Mouse (Mus musculus) embryo, embryonic 11 days (tissue): Measurements from ENCODE around the gene Fam69a.
A peak's percentile ranks its signal among the peaks of the same experiment; 100 is the strongest.
"Not testable (repeated sequence)": the region's sequence is repeated elsewhere in the genome, so short reads cannot be mapped to it uniquely, and the experiment has no call there.

Experiments used
- DNase-seq: peaks from one replicate; pipeline ENCODE4 v3.0.0-alpha.2; 2015

Gene Fam69a

DNA sequence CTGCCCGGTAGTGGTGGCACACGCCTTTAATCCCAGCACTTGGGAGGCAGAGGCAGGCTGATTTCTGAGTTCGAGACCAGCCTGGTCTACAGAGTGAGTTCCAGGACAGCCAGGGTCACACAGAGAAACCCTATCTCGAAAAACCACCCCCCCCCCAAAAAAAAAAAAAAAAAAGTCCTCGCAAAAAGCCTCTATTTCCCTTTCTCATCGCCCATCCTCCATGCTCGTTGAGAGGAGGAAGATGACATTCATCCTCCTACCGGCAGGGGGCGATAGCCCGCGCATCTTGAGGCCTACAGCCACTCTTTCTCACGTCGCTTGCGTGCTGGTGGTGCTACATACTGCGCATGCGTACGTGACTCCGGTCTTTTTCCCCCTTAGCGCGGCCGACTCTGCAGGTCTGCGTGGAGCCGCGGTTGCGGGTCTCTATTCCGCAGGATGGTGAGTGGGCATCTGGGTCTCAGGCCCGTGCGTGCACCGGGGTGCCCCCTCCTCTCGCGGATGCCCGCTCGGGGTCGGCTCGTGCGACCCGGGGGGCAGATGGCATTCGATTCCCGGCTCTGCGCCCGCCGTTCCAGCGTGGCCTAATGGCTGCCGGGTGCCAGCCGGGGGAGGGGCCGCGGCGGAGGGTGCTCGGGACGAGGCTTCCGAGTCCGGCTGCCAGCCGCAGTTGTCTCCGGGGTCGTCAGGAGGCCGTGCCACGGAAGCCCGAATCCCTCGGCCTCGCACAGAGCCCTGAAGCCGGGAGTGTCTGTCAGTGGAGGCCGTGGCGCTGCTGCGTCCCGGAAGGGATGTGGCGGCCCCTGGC lies 86.5 kb downstream of the Fam69a start, which contains the start of gene Rpl5:
Gene Rpl5, plus strand, starts transcription at position 297 of the 808 bp plus-strand sequence.
- peak; percentile 95 for DNase-seq

DNA sequence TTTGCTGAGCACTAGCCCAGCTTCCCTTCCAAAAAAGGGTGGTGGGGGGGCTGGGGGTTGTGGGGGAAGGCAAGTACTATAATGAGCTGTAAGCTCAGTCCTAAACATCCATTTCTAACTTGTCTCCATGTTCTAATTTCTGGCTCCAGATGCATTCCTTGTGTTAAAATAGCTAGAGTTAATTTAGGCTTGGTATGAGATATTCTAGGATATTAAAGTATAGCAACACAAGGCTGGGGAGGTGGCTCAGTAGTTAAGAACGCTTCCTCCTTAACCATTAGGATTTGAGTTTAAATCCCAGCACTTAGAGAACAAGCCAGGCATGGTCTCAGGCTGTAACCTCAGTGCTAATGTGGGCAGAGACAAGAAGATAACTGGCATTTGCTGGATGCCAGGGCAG lies 90.6 kb downstream of the Fam69a start:
- DNase-seq = no peak

DNA sequence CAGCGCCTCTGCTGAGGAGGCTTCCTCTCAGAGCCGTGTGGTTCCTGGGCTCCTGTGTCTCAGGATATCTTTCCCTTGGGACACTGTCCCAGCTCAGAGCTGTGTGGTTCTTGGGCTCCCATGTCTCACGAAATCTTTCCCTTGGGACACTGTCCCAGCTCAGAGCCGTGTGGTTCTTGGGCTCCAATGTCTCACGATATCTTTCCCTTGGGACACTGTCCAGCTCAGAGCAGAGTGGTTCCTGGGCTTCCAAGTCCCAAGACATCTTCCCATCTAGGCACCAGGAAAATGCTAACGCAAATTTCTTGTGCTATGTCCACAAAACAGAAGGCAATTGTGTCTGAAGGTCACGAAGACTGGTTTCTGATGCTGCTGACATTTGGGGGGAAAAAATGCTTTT lies 92.2 kb downstream of the Fam69a start:
- DNase-seq = no peak

DNA sequence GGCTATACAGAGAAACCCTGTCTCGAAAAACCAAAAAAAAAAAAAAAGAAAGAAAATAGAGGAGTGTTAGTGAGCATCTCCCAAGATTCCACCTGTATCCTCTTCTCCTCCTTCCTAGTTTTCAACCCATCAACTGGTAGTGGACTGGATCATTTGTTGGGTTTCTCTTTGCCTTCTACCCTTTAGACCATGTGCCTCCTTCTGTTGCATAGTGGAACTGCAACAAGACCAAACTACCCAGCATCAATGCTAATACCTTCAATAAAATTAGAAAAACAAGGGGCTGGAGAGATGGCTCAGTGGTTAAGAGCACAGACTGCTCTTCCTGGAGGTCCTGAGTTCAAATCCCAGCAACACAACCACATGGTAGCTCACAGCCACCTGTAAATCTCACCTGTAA lies 95.4 kb downstream of the Fam69a start:
- DNase-seq = not testable (repeated sequence)

DNA sequence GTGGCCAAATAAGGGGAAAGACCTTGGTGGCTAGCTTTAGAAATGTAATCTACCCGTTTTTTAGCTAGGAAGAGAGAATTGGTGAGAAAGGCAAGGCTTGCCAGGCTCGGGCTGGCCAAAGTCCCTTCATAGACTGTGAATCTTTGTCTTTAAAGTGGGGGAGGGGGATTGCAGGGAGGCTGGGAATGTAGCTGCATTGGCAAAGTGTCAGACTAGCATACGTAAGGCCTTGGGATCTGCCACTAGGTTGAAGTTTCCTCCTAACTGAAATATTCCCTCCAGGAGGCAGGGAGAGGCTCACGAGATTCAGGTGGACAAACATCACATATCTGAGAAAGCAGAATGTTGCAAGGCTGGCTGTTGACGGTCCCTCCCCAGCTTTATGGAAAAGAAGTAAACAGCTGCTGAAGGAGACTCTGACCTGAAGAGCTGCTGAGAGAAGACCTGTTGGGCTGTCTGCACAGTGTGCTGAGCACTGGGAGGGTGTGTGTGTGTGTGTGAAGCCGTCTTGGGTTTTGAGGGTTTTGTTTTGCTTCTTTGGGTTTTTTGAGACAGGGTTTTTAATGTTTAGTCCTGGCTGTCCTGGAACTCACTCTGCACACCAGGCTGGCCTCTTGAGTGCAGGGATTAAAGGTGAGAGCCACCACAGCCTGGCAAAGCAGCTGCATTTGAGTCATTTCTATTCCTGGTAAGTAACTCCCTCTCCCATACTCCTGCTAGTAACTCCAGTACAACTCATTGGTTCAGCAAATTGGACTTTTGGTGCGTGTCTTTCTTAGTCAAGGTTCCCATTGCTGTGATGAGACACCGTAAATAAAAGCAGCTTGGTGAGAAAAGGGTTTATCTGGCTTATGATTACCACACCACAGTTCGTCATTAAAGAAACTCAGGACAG lies 96.6 kb downstream of the Fam69a start:
- DNase-seq = no peak

DNA sequence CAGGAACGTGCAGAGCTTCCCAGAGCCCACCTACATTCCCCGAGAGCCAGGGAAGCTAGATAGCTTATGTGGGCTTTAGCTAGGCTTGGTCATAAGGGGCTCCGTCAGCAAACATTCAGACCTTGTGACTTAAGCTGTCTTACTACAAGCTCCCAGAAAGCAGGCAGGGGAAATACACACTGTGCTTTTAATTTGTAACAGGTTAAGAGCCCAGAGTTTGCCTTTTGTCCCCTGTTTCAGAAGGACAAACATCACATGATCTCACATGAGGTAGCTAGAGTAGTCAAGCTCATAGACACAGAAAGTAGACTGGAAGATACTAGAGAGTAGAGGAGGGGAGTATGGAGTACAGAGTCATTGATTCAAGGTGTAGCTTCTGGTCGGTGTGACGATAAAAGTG lies 106.2 kb downstream of the Fam69a start:
- no peak for DNase-seq

DNA sequence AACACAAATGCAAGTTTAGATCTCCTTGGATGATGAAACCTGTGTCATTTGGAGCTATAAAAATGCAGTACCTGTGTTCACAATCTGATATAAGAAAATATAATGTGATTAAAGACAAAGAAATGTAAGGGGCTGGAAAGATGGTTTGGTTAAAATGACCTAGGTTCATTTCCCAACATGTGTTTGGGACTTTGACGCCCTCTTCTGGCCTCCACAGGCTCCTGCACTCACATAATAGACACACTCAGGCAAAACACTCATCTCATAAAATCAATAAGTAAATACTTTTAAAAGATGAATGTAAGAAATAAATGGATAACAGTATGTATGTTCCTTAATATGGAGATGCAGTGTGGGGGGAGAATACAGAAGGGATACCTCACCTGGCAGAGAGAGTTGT lies 109.8 kb downstream of the Fam69a start:
- DNase-seq = no peak

DNA sequence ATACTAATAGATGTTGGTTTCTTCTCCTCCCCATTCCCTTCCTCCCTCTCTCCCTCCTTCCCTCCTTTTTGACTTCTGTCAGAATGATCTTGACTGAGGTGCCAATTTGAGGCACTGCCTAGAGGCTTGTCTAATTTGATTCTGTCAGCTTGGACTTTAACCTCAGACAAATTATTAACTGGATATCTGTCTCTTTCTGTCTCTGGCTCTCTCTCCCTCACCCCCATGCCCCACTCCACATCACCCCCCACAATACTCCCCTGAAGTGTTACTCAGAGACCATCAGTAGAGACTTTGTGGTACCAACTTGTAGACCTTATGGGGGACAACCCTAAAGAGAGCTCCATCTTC lies 111.6 kb downstream of the Fam69a start:
- DNase-seq = no peak

DNA sequence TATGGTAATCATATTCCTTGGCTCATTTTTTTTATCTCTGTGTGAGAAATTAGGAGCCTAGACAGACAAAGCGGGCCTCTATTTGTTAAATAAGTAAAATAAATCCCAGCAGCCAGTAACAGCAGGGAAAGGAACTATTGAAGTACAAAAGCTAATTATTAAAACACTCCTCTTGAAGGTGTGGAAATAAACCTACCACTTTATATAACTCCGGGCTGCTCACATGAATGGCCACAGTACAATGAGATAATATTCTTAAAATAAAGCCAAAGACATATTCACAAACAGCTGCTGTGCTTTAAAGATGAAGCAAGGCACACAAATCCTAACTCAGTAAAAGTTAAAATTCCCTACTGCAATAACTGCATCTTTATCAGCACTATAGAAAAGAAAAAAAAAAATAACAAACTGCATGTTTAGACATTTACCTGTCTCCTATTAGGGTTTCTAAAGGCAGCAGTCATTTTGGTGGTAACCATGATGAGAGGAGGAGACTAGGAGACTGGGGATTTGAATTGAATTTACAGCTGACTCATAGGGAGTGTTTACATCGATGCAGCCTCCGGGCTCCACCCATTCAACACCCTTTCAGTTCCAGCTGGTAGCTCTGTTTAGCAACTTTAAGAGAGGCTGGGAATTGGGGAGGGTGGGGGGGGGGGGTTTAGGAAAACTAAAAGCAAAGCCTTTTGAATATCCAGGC lies 112.2 kb downstream of the Fam69a start, which contains the start of gene Evi5:
Gene Evi5, minus strand, starts transcription at position 547 of the 700 bp plus-strand sequence.
- no peak for DNase-seq

DNA sequence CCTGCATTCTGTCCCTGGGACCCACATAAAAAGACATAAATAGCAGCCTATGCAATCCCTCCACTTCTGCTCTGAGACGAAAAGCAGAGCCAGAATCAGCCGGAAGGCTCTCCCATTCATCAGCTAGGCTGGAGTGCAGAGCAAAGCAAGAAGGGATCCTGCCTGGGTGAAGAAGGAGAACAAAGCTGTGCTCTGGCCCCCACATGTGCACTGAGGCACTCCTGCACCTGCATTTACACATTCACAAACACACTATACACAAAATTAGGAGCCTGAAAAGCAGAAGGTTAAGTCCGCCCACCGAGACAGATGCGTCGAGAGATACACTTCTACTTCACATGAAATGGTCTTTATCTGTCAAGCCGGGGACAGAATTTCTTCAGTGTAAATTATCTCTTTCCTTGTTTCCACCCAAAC lies 113.0 kb downstream of the Fam69a start:
- DNase-seq = no peak

DNA sequence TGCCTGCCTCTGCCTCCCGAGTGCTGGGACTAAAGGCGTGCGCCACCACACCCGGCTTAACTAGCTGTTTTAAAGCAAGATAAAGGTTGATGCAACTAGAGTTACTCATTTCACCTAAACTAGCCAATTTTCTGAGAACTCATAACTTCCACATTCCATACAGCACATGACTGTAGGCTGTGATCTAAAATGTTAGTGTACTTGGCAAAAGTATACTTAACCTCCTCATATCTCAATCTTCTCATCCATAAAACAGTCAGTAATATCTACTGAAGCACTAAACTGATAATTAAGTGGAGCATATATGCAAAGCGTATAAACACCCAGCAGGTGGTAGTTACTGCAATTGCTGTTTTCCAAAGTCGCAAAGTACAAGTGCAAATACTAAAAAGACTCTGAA lies 113.6 kb downstream of the Fam69a start:
- DNase-seq = no peak

DNA sequence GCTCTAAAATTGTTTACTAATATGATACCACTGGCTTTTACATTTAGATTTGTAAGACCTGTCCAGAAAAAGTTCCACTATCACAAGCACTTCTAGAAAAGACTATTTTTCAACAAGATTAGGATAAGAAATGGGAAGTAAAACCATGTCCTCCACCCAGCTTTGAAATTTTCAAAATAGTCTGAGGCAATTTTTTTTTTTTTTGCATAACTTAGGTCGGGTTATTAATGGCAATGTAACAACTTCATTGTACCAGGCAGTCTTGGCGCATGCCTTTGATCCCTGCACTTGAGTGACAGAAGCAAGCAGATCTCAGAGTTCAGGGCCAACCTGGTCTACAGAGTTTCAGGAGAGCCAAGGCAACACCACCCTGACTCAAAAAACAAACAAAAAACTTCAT lies 117.2 kb downstream of the Fam69a start:
- DNase-seq = no peak

DNA sequence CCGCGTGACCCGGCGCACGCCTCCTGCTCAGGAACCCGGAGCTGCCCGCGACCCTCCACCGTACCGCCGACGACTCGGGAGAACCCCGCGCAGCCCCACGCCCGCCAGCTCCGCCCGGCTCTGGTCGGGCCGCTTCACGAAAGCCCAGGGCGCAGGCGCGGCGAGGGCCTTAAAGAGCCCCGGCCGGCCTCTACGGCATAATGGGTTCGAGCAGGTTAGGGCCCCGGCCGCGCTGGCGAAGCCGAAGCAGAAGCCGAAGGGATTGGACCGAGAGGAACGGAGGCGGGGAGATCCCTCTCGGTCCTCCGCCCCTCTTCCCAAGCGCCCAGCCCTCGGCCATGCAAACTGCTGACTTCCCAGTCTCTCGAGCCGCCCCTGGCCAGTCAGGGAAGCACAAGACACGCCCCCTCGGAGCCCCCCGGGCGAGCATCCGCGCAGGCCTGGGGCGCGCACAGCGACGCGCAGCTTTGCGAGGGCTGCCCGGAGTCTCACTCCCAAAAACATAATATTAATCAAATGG lies 117.9 kb downstream of the Fam69a start:
- peak; percentile 98 for DNase-seq

DNA sequence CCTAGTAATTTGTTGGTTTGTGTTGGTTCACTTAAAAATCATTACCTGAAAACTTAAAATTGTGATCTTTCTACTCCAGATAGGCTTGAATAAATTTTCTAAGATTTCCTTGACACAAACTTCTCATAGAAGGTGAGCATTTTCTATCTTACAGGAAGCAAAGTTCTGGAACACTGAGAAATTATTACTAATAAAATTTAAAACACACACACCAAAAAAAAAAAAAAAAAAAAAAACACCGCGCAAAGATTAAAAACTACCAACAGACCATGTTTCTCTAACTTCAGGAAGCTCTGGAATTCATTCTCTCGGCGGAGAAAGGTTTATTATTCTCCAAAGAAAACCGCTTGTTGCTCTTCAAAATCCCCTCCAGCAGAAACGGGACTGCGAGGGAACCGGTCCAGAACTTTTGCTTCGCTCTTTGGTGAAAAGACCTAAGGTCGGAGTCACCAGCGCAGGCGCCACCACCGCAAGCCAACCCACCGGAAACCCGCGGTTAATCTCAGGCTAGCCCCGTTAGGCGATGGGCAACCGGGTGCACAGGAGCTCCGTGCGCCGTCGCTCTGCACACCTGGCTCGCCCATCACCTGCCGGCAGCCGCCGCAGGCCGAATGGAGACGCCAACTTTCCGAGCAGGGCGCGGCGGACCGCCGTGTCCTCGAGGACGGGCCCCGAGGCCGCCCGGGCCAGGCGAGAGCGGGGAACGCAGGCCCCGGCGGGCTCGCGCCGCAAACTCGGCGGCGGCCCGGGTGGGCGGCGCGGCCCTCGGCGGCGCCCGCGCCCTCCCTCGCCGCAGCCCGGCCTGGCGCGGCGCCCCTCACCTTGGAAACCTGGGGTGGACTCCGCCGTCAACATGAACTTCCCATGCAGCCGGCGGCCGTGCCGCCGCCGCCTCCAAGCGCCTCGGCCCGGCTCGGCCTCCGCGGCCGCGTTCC lies 118.6 kb downstream of the Fam69a start:
- peak; percentile 78 for DNase-seq

DNA sequence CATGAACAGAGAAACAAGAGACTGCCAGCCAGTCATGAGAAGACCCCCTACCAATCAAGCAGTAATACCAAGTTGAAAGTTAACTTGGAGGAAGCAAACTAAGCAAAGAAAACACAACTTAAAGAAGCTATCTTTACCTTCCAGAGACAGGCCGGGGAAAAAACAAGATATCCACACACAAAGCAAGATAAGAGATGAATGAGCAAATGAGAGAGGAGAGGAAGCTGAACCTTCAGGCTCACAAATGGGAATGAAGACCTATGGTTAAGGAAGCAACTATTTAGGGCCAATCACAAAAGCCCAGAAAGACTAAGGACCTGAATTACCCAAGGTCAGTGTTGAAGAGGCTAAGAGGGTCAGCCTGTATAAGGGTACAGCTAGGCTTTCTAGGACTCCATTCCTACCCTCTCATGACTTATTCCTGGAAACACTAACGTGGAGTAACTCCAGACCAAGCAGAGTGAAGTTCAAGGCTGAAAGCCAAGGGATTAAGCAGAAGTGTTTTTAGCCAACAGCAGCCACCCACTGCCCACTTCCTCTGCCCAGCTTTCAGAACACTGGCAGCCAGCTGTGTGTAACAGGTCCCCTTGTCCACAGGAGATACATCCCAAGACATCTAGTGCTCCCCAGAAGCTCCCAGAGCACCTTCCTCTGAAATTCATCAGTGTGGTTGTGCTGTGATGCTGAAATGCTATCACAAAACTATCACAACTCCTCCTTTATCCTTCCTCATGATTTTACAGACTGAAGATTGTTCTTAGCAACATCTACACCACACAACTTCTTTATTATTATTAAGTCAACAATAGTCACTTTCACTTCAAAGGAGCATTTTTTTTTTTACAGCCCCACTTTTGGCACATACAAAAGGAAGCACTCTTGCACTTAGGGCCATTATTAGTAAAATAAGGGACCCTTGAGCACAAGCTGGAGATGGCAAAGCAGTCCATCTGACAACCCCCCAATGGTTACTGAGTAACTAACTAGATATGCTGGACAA lies 120.5 kb downstream of the Fam69a start:
- no peak for DNase-seq

DNA sequence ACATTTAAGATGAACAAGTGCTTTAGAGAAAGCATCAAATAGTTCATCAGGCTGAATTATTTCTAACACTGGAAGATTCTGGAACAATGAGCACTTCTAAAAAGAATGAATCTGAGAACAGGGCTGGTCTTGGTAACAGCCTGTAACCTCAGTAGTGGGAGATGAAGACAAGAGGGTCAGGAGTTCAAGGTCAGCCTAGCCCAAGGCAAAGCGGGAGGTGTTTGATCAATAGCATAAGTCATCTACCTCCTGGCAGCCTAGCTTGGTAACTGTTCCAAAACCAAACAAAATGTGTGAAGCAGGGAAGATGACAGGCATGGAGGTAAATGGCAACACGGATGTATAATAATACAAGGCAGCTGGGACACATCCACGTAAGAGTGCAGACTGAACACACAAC lies 122.9 kb downstream of the Fam69a start:
- DNase-seq = no peak

DNA sequence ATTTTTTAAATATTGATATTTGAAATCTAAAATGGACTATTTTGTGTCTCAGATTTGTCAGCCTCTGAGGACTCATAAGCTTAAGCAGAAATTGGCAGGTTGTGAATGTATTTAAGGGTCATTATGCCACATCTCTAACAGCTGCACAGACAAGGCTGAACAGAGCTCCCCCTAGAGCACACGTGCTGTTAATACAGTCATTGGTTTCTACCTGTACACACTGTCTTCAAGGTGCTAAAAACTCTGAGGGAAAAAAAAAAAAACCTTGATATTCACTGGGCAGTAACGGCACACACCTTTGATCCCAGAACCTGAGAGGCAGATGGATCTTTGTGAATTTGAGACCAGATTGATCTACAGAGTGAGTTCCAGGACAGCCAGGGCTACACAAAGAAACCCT lies 127.9 kb downstream of the Fam69a start:
- DNase-seq = no peak
